Mouse (Mus musculus) hindlimb bud, embryonic 11.5 days (tissue): ENCODE measurements around the gene Acadm.

Experiments used
- DNase-seq: peaks from one replicate; pipeline ENCODE4 v3.0.0-alpha.2; 2012; ENCODE audit warnings: low read depth, low spot score; ENCODE audit errors: extremely low spot score

Gene Acadm

DNA sequence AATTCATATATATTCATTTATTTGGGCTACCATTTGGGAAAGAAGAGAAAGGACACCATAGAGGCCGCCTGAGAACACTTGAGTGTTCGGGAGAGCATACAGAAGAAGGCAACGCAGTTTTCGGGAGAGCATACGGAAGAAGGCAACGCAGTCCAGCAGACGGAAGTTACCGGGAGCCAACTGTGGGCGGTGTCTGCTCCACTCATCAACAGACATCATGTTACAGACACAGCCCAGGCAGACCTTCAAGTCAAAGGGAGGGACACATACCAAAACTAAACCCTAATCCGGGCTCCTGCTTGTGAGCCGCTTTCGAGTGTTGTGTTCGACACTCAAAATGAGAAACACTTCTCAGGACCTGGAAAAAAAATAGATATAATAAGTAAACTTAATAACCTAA lies 2.8 kb downstream of the Acadm start:
- no peak for DNase-seq

GRCm38 (mm10) chr3:153940486-153940885 lies 3.9 kb downstream of the Acadm start:
- DNase-seq: no peak

GRCm38 (mm10) chr3:153940021-153940420 lies 4.4 kb downstream of the Acadm start:
- DNase-seq: no peak

DNA sequence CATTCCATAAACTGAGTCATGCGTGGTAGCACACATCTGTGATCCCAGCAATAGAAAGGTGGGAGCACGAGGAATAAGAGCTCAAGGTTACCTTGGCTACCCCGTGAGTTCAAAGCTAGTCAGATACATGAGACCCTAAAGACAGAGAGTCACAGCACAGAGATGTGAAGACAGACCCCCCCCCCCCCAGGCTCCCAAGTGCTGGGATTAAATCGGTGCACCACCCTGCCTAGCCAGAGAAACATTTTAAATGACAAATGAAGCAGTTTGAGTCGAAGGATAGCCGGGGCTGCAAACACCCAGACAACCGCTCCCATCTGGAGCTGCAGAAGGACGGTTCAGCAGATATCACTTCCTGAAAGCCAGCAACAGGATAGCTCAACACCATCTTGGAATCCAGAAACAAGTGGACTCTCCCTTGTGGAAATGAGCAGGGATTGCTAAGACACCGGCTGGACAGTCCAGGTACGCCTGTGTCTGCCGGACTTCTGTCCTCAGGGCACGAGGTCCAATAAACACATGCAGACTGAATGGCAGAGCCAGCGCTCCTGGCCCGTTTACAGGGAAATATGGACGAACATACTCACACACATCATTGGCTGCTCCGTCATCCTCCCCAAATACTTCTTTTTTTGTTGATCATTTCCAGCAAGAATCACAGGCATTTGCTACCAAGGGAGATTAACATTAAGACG lies 7.2 kb downstream of the Acadm start:
- no peak for DNase-seq

- no peak for DNase-seq
Observed at GRCm38 (mm10) chr3:153935878-153936277, 8.6 kb downstream of the Acadm start.

DNA sequence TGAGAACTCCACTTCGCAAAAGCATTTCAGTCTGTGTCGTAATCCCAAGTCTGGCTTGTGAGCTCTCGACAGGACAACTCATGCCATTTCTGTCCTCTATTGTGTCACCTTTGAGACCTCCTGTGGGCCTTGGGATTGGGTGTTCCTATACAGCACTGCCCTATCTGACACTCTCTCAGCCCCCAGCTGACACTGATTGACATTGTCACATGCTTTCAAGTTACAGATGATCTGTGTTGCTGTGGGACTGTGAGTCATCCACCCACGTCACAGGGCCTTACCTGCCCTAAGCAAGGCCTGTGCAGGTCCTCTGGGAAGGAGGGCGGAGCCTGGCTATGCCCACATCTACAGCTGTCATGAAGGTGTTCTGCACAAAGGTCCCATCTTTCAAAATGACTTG lies 12.0 kb downstream of the Acadm start:
- DNase-seq: no peak

GRCm38 (mm10) chr3:153929526-153929925 lies 14.9 kb downstream of the Acadm start:
- DNase-seq: no peak

DNA sequence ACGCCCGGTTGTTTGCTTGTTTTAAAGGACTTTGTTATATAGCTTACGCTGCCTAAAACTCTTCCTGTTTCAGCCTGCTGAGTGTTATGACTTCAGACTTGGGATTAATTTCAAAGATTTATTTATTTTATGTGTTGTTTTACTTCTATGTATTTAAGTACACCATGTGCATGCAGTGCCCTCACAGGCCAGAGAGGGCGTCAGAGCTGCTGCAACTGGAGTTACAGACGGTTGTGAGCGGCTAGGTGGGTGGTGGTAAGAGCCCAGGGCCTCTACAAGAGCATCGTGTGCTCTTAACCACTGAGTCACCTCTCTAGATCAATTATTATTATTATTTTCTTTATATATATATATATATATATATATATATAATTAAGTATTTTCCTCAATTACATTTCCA lies 18.1 kb downstream of the Acadm start:
- no peak for DNase-seq

DNA sequence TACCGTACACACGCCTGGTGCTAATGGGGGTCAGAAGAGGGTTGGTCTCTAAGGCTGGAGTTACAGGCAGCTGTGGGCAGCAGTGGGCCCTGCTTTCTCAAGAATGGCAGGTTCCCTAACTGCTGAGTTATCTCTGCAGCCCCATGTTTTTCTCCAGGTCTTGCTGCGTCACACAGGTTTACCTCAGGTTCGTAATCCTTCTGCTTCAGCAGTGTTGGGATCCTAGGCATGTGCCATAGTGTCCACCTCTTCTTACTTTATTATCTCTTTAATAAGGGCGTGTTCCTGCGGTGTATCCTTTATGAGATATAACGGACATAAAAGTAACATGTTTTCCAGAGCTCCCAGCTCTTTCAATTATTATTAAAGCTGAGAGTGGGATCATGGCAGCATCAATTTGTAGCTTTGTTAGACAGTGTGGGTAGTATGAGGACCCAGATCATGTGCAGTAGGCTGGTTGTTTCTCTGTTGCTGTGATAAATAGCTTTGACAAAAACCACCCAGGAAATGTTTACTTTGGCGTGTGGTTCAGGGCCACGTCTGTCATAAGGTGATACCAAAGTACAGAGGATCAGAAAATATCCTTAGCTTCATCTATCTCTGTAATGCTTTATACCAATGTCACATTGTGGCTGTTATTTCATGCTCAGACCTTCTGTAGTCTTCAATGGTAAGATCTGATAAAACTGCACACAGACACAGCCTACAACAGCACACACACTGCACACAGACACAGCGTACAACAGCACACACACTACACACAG lies 23.1 kb downstream of the Acadm start:
- no peak for DNase-seq

DNA sequence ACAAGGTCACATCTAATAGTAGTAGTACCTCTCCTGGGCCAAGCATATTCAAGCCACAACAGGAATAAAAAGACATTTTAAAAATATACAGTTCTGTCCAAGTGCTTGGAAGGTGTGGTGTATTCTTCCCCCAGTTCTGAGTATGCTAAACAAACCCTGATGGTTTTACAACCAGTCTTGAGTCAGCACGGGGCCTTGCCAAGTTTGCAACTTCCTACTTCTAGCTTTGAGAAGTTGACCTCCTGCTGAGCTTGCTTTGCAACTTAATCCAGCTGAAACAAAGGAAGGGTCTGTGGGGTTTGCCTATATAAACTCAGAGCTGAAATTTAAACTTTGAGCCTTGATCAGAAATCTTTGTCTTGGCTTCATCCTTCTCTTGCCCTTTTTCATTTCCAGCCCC lies 27.2 kb downstream of the Acadm start:
- DNase-seq: no peak

DNA sequence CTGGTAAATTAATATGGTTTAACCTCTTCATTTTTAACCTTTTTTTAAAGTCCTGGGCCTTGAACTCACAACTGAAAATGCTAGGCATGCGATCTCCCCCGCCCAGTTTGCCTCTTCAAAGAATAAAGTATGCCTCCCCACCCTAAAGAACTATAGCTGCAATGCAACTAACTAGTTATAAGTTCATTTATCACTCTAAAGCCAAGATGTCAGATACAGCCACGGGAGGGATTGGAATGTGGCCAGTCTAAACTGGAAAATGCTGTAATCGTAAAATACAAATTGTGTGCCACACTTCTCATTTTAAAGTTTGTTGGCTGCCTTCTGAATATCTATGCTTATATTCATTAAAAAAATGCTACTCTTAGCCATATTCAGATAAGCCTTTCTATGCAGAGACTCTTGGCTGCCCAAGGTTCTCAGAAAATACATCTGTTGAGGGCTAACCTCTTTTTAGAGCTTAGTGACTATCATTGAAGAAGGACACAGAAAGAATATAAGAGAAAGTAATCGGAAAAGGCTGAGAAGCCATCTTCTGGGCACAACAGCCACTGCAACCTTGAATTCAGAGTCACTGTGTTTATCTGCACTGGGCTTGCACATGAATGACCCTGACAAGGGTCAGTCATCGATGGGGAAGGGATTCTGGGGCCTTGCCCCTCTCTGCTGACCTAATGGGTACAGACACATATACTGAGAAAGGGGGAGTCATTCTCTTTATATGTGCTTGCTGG lies 30.8 kb downstream of the Acadm start:
- DNase-seq: no peak

DNA sequence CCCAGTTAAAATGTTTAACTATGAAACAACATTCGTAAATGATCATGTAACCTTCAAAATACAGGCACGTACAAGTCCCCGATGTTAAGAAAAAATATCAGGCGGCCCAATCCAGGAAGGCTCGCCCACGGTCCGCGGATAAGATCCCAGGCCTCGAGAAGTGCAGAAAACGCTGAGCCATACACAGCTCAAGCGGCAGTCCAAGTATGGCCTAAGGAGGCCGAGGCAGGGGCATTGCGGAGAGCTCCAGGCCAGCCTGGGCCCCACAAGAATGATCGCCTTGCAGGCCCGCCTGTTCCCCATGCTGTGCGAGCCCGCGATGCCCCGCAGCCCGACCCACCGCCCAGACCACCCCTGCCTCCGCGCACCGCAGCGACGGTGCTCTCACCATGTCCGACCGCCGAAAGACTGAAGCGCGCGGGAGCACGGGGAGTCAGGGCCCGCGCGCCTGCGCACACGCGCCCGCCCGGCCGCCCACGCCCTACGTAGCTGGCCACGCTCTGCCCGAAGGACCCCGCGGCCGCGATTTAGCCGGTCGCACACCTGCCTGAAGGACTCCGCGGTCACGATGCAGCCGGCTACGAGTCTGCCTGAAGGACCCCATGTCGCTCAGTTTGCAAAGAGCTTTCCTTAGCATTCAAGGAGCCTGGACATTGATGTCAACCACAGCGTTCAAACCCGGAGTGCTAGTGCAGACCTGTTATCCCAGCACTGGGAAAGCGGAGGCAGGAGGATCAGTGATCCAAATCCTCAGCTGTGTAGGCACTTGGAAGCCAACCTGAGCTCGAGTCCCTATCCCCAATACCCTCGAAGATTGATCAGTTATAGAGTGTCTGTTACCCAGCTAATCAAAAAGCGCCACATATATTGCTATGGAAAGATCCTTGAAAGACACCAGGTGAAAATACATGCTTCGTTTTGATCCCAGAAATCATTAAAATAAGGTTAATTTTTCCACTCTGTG lies 31.6 kb downstream of the Acadm start, which contains the start of gene Rabggtb:
Gene Rabggtb, minus strand, starts transcription at position 464 of the 964 bp plus-strand sequence.
- DNase-seq: peak; percentile 69

DNA sequence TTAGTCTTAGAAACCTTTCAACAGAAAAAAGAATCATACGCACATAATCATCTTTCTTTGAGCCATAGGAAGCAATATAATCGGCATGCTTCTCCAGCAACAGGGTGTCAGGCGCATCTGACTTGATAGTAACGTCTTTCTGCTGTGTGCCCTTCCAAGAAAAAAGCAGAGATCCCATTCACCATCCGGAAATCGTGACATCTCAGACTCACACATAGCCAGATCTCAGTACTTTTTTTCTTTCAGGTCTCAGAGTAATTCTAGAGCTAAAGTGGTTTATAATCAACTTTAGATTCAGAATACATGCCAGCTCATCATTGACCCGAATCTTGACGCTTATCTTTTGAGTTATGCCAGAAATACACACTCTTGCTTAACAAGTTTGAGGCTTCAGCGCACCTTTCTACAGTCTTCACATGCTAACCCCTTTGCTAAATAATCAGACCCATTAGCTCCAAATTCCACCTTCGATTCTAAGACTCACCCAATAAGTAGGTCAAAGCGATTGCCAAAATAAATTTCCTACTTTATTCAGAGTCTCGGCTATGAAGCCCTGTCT lies 32.5 kb downstream of the Acadm start:
- DNase-seq: no peak

DNA sequence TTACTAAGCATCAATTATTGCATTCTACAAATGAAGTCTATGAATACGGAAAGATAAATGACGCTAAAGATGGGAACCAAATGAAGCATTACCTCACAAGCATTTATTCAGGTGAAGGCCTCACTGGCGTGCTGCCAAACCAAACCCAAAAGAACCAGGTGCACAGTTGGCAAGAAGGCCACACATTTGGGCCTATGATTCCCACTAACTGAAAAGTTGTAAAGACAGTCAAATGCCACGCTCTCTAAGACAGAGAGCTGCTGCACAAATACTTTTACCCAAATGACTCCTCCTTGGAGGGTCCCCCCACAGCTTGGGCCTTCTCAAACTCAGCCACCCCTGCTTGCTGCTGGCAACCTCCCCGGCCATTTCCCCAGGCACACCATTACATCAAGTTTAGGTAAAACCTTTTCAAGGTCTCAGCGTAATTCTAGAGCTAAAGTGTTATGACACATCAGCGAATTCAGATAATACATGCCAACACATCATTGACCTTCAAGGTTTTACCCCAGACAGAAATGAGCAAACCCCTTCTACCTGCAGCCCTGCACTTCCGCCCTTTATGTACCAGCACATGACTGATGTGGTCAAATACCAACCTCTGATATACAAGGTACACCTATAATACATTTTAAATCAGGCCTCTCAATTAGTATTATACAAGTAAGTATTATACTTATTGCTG lies 33.1 kb downstream of the Acadm start:
- DNase-seq: no peak

GRCm38 (mm10) chr3:153910489-153910888 lies 33.9 kb downstream of the Acadm start:
- no peak for DNase-seq

- no peak for DNase-seq
Observed at GRCm38 (mm10) chr3:153908919-153909318, 35.5 kb downstream of the Acadm start.

DNA sequence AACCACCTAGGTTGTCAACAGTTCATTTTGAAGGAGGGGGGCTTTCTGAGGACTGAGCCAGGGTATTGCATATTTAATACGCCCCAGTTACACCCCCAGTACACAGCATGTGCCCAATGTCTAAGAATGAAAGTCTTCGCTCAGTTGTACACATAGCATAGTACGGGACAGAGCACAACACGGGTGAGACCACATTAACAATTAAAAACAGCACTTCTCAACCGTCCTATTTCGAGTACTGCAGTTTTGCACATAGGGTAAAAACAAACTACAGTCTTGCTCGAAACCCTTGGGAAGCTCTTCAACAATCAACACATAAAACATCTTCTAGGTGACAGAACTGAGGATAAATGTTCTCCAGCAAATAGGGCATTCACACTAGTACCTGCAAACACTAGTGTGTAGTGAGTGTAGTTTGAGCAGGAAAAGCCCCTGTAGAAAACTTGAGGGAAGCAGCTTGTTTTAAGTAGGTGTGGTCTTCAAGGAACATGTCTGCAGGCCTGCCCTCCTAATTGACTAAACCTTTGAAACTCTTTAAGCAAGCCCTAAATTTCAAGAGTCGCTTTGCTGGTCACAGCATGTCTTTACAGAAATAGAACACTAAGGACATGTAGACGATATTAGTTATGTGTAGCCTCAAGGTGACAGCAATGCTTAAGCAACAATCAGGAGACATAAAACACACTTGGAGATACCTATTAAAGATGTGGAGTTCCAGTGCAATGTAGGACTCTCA lies 38.1 kb downstream of the Acadm start, which contains the start of gene Msh4:
Gene Msh4, minus strand, starts transcription at position 3 of the 736 bp plus-strand sequence.
- no peak for DNase-seq

GRCm38 (mm10) chr3:153905251-153906135 lies 38.9 kb downstream of the Acadm start:
- DNase-seq: no peak
